Mouse (Mus musculus): Measurements from ENCODE around the gene Nckap5.

The Nckap5 gene

GRCm38 (mm10) chr1:126560931-126561330 lies 269.7 kb downstream of the Nckap5 start:
- DNase-seq (ENCODE audit: low read depth, low spot score) = no peak

DNA sequence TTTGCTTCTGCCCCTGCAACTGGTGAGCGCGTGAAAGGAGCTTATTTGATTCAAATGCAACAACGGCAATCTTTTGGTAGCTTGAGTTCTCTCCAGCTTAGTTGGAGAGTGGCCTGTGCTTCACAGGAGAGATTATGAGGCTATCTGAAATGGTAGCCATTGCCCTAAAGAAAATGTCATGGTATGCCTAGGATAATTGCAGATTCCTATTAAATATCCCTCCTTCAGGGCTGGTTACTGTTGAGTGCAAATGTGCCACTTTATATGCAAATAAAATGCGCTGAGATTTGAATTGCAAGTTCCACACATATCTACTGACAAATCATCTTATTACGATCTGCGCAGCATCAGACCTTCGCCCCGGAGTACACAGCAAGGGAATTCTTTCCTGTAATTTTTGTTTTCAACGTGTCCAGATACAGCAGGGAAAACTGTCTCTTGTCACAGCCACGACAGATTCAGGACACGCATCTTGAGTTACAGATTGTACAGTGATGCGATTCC lies 272.8 kb downstream of the Nckap5 start:
- no peak for DNase-seq (ENCODE audit: low read depth, low spot score)

DNA sequence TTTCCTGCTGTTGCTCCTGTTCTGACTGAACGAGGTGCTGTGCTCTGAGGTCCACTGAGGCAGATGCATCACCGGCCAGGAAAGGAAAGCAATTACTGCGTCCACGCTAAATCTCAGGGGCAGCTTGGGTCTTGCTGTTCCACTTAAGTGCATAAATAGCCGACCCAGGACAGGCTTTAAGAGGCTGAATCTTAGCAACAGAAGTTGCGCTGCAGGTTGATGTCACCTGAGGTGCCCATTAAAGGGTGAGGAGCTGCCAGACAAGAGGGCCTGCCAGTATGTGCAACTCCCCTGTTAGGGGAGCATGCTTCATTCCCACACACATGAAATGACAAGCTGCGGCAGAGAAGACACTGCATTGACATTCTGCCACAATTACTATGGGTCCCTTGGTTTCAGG lies 282.6 kb downstream of the Nckap5 start:
- DNase-seq (ENCODE audit: low read depth, low spot score) = no peak

GRCm38 (mm10) chr1:126544471-126544870 lies 286.1 kb downstream of the Nckap5 start:
- DNase-seq (ENCODE audit: low read depth, low spot score) = no peak

GRCm38 (mm10) chr1:126537223-126537757 lies 293.3 kb downstream of the Nckap5 start:
- no peak for DNase-seq (ENCODE audit: low read depth, low spot score)

- DNase-seq (ENCODE audit: low read depth, low spot score) = no peak
Observed at GRCm38 (mm10) chr1:126535527-126535926, 295.1 kb downstream of the Nckap5 start.

DNA sequence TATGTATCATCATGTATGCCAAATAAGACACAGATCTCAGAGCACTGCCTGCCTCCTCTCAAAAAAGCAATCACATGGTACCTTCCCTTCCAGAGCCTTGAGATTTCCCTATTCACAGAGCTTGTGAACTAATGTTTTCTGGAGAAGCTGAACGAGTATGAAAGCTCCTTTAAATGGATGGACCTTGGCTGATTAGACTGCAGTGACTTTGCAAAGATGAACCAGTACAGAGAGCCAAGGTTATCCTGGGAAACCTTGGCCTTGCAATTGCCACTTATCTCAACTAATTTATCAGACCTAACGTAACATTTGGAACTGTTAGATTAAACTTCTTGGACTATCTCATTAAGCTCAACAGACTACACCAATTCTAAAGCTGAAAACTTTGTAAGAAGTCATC lies 296.6 kb downstream of the Nckap5 start:
- no peak for DNase-seq (ENCODE audit: low read depth, low spot score)

DNA sequence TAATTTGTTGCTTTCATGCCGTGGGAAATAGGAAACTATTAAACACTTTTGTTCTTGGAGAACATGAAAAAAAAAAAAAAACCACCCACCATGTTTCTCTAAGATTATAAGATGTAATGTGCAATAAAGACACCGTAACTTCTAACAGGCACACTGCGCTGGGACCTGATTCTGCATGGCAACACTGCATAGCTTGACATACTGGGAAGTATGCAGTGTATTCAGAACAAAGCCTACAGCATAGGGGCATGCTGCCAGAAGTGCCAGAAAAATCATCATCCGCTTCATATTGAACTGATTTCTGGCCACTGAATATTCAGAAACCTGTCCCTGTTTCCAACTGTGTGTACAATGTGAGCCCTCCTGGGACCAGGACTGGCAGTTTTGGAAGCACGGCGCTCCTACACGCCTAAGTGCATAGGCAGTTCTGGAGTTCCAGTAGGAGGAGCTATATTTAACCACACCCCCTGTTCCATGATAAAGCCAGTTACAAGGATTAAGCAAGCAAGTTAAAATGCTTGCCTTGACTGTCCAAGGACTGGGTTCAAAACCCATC lies 302.5 kb downstream of the Nckap5 start:
- no peak for DNase-seq (ENCODE audit: low read depth, low spot score)

GRCm38 (mm10) chr1:126518067-126518466 lies 312.5 kb downstream of the Nckap5 start:
- no peak for DNase-seq (ENCODE audit: low read depth, low spot score)

DNA sequence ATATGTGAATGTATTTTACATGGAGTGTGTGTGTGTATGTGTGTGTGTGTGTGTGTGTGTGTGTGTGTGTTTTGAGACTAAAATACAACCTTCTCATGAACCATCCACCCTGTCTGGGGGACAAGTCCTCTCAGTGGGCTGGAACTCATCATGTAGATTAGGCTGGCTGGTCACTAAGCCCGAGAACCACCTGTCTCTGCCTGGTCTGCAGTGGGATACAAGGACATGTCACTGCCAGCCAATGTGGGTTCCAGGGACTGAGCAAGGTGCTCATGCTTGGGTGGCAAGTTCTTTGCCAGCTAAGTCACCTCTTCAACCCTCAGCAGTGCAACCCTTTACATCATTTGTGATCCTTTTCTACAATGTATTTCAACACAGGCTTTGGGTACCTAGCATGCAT lies 313.2 kb downstream of the Nckap5 start:
- no peak for DNase-seq (ENCODE audit: low read depth, low spot score)

DNA sequence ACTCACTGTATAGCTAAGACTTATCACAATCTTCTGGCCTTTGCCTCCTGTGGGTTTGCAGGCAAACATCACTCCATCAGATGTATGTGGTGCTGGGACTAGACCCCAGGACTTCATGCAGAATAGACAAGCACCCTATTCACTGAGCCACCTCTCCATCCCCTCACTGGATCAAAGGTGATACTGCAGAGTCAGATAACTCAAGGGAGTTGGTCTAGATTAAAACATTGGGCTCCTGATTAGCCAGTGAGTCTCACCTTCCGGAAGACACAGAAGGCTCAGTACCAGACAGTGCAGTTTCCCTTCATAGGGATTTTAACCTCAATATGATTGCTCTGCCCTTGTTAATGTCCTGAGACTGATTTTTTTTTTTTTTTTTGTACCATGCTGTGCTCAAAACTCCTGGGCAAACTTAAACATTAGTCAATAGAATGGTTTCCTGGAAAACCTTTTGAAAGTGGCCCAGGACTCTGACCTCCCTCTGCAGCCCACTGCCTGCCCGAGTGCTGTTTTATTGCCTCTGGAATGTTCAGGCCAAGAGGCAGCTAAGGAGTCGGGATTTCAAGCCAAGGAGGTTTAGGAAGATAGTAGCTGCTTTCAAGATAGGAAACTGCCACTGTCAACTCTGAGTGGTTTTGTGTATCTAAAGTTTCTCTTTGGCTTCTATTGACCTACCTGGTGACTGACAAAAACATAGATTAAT lies 315.4 kb downstream of the Nckap5 start:
- no peak for DNase-seq (ENCODE audit: low read depth, low spot score)

DNA sequence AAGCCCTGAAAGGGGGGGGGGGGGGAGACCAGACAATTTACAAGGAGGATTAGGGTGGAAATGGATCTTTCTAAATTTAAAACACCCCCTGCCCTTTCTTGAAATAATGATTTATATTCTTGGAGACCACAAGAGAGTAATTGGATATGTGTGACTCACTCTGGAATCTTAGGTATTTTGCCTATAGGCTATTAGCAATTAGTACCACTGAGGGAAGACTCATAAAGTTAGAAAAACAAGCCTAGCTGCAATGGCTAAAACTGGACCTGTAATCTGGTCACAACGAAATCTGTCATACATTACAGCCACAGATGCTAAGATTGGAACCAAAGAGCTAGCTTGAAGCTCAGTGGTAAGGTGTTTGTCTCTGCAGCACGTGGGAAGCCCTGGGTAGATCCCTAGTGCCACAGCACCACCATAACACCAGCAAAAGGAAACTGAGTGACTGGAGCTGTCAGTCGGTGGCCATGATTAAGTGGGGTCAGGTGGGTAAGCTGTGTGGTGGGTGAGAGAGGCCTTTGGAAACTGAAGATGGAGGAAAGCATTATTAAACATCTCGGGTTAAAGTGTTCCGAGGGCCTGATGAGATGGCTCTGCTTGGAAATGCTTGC lies 318.7 kb downstream of the Nckap5 start:
- DNase-seq (ENCODE audit: low read depth, low spot score) = no peak

GRCm38 (mm10) chr1:126504717-126505116 lies 325.9 kb downstream of the Nckap5 start:
- no peak for DNase-seq (ENCODE audit: low read depth, low spot score)

- no peak for DNase-seq (ENCODE audit: low read depth, low spot score)
Observed at GRCm38 (mm10) chr1:126502741-126503140, 327.9 kb downstream of the Nckap5 start.

DNA sequence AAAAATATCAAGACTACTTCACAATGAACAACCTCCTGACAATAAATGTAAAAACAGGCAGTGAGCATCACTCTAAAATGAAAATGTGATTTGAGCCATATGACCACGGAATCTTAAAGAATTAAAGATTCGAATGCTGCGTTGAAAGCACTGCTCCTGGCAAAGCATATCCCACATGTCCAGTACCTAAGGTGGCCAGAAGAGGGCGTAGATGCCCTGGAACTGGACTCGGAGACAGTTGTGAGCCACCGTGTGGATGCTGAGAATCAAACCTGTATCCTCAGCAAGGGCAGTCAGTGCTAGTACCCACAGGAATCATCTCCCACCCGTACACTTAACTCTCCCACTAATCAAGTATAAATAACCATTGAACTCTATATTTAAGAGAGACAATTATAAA lies 333.9 kb downstream of the Nckap5 start:
- no peak for DNase-seq (ENCODE audit: low read depth, low spot score)

DNA sequence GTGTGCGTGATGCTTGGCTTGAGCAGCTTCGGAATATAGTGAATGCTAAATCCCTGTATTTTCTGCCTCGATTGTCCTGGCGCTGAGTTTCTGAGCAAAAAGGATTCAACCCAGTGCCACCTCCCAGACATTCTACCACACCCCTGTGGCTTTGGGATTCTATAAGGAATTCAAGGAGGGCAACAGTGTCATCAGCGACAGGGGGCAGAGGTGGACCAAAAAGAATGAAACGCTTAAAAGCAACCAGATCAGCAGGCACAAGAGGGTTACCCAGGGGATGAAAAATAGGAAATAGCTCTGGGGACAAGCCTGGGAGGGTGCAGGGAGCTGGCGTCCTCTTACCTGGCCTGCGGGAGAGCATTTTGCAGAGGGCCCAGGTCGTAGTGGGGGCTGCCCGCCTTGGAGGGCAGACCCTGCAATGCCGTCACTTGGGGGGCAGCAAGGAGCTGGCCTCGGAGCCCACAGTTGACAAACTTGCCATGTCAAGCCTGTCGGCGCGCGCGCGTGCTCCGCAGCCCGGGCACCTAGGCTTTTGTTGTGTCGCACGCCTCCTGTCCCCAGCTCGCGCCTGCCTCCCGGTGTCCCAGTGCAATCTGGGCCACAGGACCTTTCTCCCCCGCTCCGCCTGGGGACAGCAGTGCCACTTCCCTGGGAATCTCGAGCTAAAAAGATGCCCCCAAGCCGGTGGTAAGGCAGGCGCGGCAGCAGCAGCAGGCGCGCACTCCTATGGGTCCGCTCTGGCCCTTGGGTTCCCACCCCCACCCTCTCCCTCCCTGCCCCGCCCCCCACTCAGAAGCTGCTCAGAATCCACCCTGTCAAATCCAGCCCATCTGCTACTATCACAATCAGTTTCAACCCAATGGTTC lies 338.2 kb downstream of the Nckap5 start:
- DNase-seq (ENCODE audit: low read depth, low spot score) = peak; percentile 46

DNA sequence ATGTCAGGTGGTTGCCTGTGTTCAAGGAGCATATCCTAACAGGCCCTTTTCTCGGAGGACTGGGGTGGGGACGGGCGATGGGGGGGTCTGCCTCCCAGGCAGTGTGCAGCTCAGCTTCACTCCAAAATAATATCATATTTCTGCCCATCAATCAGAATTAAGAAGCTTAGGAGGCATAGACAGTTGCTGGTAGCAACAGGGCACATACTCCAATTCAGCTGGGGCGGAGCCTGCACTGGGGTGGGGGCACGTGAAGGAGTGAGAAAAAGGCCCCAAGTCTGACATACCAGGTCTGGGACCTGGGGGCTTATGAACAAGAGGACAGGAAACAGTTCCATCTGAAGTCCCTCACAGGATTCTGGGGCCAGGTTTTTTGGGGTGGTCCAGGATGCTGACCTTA lies 339.2 kb downstream of the Nckap5 start:
- DNase-seq (ENCODE audit: low read depth, low spot score) = no peak

DNA sequence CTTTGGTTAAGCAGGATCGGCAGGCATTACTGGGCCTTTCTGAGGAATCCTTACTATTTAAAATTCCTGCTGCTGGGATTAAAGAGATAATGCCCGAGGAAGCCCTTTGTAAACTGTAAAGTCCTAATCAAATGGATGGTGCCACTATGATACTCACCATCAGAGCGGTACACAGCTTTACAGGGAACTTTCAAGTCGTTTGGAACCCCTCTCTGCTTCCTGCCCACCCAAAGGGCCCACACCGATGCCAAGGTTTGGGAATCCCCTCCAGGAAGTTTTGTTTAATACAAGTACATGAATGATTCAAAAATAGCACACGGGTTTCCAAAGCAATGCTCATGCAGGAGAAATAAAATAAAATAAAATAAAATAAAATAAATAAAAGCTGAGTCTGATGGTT lies 340.3 kb downstream of the Nckap5 start:
- no peak for DNase-seq (ENCODE audit: low read depth, low spot score)

DNA sequence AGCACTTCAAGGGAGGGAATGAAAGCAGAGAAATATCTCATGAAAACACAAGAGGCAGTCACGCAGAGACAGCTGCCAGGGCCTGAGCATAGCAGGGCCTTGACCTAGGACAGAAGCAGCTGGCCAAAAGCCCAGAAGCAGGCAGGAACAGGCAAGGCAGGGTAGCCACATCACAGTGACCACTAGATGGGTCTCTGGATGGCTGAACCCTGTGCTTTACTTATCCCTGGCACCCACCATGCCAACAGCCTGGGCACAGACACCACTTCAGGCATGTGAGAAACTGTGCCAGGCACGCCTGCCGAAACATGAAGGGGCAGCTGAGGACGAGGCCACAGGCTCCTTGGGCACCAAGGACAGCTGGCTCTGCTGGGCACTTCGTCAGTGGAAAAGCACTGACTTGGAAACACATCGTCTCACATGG lies 345.9 kb downstream of the Nckap5 start:
- DNase-seq (ENCODE audit: low read depth, low spot score) = no peak

DNA sequence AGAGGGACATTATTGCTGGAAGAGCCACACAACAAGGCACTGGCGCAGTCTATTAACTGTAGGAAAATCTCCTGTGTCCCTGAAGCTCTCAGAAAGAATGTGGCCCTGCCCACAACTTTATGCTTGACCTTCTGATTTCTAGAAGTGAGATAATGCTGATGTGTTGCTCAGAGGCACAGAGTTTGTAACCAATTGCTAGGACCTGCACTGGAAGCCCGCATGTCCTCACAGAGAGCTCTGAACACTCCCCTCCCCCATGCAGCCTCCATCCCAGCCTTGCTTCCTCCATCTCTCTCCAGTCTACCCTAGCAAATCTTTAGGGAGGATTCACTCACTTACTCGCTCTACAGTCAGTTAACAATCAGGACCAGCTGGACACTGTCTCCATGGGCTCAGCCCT lies 346.9 kb downstream of the Nckap5 start:
- no peak for DNase-seq (ENCODE audit: low read depth, low spot score)

- DNase-seq (ENCODE audit: low read depth, low spot score) = no peak
Observed at GRCm38 (mm10) chr1:126481459-126482228, 349.0 kb downstream of the Nckap5 start.

Measured in brain, embryonic 18.5 days (tissue).